Mouse (Mus musculus): ENCODE measurements around the gene Tfap2c. TPM values are rescaled to one million over a fixed set of nuclear protein-coding genes. Genes with fewer than 3 reads are reported as not detected.
A peak's percentile ranks its signal among the peaks of the same experiment; 100 is the strongest.

The Tfap2c gene
- polyA plus RNA-seq (2014; fragmentation: Nextera tagmentation; extraction: Ambion mirVana) = 0.21 and 0.30 TPM in 2 replicates

DNA sequence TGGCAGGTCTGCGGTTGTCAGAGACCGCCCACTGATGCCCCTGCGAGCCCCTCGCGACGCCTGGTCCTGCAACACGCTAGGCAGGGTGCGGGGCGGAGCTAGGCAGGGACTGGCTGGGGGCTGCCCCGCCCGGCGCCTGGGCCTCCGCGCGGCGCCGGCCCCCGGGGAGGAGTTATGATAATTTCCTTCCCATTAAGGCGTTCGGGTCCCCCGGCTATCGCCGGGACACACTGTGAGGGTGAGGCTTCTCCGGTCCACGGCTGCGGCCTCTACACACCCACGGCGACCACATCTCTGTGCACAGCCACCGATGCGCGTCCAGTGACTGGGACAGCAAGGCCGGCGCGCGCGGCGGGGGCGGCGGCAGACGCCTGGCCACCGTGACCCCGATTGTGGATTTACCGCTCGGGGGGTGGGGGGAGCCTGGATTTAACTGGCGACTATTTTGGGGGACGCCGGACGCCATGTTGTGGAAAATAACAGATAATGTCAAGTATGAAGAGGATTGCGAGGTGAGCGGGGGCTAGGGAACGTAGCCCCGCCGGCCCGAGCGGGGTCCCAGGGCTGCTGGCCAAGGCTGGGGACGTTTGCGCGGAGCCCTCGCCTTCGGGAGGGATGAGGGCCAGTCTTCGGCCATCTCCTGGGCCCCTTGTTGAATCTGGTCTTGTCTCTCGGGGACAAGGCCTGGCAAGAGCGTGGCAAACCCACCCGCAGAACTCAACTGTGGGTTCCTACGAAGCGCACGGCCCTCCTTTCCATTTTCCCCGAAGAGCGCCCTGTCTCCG lies at the start of gene Tfap2c:
Tfap2c (plus strand) TSS at position 223 of the 785 bp plus-strand sequence.
- Histone ChIP-seq H3K4me1 (ENCODE audit: control insufficient read depth, insufficient read depth, low read length) (peaks cover 28% of the 10 kb centered on the region), H3K9me3 (replicated peaks; ENCODE audit: control insufficient read depth, low read length) (no peaks in the 10 kb centered on the region), H3K4me2 (peak within 1 kb of the TSS; percentile 58), H3K4me3 (ENCODE audit: low read depth, low read length) (peak within 1 kb of the TSS; percentile 36), H3K27me3 (ENCODE audit: control insufficient read depth, insufficient read depth, low read length) (peaks cover 95% of the 10 kb centered on the region), H3K36me3 (ENCODE audit: control insufficient read depth, insufficient read depth, low read length) (no peaks in the 10 kb centered on the region), H3K9ac (ENCODE audit: low read depth, low read length) (no peak within 1 kb of the TSS), H3K27ac (ENCODE audit: low read depth, low read length) (no peak within 1 kb of the TSS)
- peak; percentile 65 for ATAC-seq (replicated peaks; ENCODE audit: insufficient number of reproducible peaks, low FRiP score, low TSS enrichment)
- 1% methylated on average over 61 of the region's 70 CpGs for WGBS (ENCODE audit: insufficient replicate concordance)

DNA sequence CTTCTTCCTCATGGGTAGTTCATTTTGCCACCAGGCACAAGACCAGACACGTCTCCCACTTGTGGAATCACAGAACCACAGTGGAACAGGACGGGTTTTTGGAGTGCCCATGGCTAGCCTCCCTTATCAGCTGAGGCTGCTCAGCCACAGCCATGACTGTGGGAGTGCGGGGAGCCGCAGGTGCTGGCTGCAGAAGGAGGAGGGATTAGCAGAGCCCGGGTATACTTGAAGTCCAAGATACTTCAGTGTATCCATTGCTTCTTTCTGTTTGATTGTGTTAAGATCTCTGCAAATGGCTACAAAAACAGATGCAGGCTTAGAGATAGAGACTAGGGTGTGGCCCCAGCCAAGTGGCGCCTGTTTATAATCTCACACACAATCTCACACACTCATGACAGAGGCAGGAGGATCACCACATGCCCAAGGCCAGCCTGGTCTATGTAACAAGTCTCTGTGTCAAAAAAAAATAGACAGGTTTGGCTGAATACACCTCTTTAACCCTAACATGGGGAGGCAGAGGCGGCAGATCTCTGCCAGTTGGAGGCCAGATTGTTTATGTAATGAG lies 48.6 kb upstream of the Tfap2c start:
- H3K9me3 ChIP-seq (replicated peaks; ENCODE audit: control insufficient read depth, low read length) = no peaks in the 10 kb centered on the region
- no peak for ATAC-seq (replicated peaks; ENCODE audit: insufficient number of reproducible peaks, low FRiP score, low TSS enrichment)
- WGBS (ENCODE audit: insufficient replicate concordance) = 21% methylated on average over 7 of the region's 7 CpGs
- no peak overlapping the region for H3K9ac ChIP-seq (ENCODE audit: low read depth, low read length)
- H3K27ac ChIP-seq (ENCODE audit: low read depth, low read length) = no peak overlapping the region
- peaks cover 4% of the 10 kb centered on the region; the same call in 1 of the 2 replicates for H3K4me1 ChIP-seq (ENCODE audit: control insufficient read depth, insufficient read depth, low read length)
- H3K4me2 ChIP-seq = no peak overlapping the region
- H3K27me3 ChIP-seq (ENCODE audit: control insufficient read depth, insufficient read depth, low read length) = no peaks in the 10 kb centered on the region
- no peaks in the 10 kb centered on the region for H3K36me3 ChIP-seq (ENCODE audit: control insufficient read depth, insufficient read depth, low read length)
- no peak overlapping the region for H3K4me3 ChIP-seq (ENCODE audit: low read depth, low read length)

DNA sequence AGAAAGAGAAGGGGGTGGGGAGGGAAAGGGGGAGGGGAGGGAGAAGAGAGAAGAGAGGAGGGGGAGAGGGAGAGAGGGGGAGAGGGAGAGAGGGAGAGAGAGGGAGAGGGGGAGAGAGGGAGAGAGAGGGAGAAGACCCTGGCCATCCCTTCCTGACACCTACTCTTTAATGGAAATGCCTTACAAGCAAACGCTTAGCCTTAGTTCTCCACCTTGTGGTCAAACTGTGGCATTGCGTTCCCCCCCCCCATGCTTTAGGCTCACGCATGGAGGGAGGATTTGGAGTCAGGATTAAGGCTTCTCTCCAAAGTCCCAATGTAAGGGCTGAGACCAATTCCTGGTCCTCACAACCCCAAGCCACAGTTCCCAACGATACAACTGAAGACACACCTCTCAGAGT lies 48.1 kb upstream of the Tfap2c start:
- Histone ChIP-seq H3K4me1 (ENCODE audit: control insufficient read depth, insufficient read depth, low read length) (peaks cover 4% of the 10 kb centered on the region; the same call in 1 of the 2 replicates), H3K4me3 (ENCODE audit: low read depth, low read length) (no peak overlapping the region), H3K36me3 (ENCODE audit: control insufficient read depth, insufficient read depth, low read length) (no peaks in the 10 kb centered on the region), H3K9me3 (replicated peaks; ENCODE audit: control insufficient read depth, low read length) (no peaks in the 10 kb centered on the region), H3K9ac (ENCODE audit: low read depth, low read length) (no peak overlapping the region), H3K27ac (ENCODE audit: low read depth, low read length) (no peak overlapping the region), H3K27me3 (ENCODE audit: control insufficient read depth, insufficient read depth, low read length) (no peaks in the 10 kb centered on the region), H3K4me2 (no peak overlapping the region)
- no peak for ATAC-seq (replicated peaks; ENCODE audit: insufficient number of reproducible peaks, low FRiP score, low TSS enrichment)
- WGBS (ENCODE audit: insufficient replicate concordance) = 5% methylated on average over 4 of the region's 4 CpGs

DNA sequence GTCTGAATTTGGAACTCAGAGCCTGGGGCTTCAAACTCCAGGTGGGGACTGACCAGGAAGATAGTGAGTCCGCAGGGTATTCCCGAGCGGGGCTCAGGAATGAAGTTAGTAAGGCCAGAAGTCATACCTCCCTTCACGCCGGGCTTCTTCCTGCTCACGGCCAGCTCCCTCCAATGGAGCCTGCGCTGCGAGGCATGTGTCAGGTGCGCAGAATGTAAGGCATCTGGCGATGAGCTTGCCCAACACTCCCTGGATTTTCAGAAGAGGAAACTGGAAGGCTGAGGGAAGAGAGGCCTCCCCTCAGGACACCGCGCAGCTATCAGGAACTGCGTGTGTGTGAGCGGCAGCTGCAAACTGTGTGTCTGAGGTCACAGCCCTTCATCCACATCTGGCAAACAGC lies 47.2 kb upstream of the Tfap2c start:
- Histone ChIP-seq H3K27me3 (ENCODE audit: control insufficient read depth, insufficient read depth, low read length) (no peaks in the 10 kb centered on the region), H3K9ac (ENCODE audit: low read depth, low read length) (no peak overlapping the region), H3K9me3 (replicated peaks; ENCODE audit: control insufficient read depth, low read length) (no peaks in the 10 kb centered on the region), H3K4me2 (no peak overlapping the region), H3K27ac (ENCODE audit: low read depth, low read length) (no peak overlapping the region), H3K36me3 (ENCODE audit: control insufficient read depth, insufficient read depth, low read length) (no peaks in the 10 kb centered on the region), H3K4me1 (ENCODE audit: control insufficient read depth, insufficient read depth, low read length) (peaks cover 4% of the 10 kb centered on the region; the same call in 1 of the 2 replicates), H3K4me3 (ENCODE audit: low read depth, low read length) (no peak overlapping the region)
- ATAC-seq (replicated peaks; ENCODE audit: insufficient number of reproducible peaks, low FRiP score, low TSS enrichment) = no peak
- WGBS (ENCODE audit: insufficient replicate concordance) = 42% methylated on average over 14 of the region's 14 CpGs

DNA sequence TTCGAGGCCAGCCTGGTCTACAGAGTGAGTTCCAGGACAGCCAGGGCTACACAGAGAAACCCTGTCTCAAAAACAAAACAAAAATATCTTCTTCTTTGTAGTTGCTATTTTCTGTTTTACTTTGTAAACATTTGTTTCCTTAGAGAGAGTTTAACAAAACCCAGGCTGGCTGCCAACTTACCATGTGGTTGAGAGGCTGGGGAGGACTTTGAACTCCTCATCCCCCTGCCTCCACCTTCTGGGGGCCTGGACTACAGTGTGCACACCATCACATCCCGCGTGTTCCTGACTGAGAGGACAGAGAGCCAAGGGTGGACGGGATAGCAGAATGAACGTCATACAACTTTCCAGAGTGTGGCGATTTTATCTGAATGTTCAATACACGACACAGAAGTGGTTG lies 43.3 kb upstream of the Tfap2c start:
- no peak overlapping the region for H3K4me3 ChIP-seq (ENCODE audit: low read depth, low read length)
- H3K27ac ChIP-seq (ENCODE audit: low read depth, low read length) = no peak overlapping the region
- no peaks in the 10 kb centered on the region for H3K4me1 ChIP-seq (ENCODE audit: control insufficient read depth, insufficient read depth, low read length)
- 81% methylated on average over 7 of the region's 7 CpGs for WGBS (ENCODE audit: insufficient replicate concordance)
- ATAC-seq (replicated peaks; ENCODE audit: insufficient number of reproducible peaks, low FRiP score, low TSS enrichment) = no peak
- no peaks in the 10 kb centered on the region for H3K27me3 ChIP-seq (ENCODE audit: control insufficient read depth, insufficient read depth, low read length)
- no peak overlapping the region for H3K4me2 ChIP-seq
- no peak overlapping the region for H3K9ac ChIP-seq (ENCODE audit: low read depth, low read length)
- no peaks in the 10 kb centered on the region for H3K36me3 ChIP-seq (ENCODE audit: control insufficient read depth, insufficient read depth, low read length)
- no peaks in the 10 kb centered on the region for H3K9me3 ChIP-seq (replicated peaks; ENCODE audit: control insufficient read depth, low read length)

GRCm38 (mm10) chr2:172510056-172510712 lies 39.2 kb upstream of the Tfap2c start:
- ATAC-seq (replicated peaks; ENCODE audit: insufficient number of reproducible peaks, low FRiP score, low TSS enrichment) = no peak
- no peak overlapping the region for H3K4me2 ChIP-seq
- H3K9me3 ChIP-seq (replicated peaks; ENCODE audit: control insufficient read depth, low read length) = no peaks in the 10 kb centered on the region
- H3K9ac ChIP-seq (ENCODE audit: low read depth, low read length) = no peak overlapping the region
- H3K4me1 ChIP-seq (ENCODE audit: control insufficient read depth, insufficient read depth, low read length) = no peaks in the 10 kb centered on the region
- no peak overlapping the region for H3K4me3 ChIP-seq (ENCODE audit: low read depth, low read length)
- no peaks in the 10 kb centered on the region for H3K36me3 ChIP-seq (ENCODE audit: control insufficient read depth, insufficient read depth, low read length)
- H3K27me3 ChIP-seq (ENCODE audit: control insufficient read depth, insufficient read depth, low read length) = no peaks in the 10 kb centered on the region
- 82% methylated on average over 15 of the region's 15 CpGs for WGBS (ENCODE audit: insufficient replicate concordance)
- H3K27ac ChIP-seq (ENCODE audit: low read depth, low read length) = no peak overlapping the region

DNA sequence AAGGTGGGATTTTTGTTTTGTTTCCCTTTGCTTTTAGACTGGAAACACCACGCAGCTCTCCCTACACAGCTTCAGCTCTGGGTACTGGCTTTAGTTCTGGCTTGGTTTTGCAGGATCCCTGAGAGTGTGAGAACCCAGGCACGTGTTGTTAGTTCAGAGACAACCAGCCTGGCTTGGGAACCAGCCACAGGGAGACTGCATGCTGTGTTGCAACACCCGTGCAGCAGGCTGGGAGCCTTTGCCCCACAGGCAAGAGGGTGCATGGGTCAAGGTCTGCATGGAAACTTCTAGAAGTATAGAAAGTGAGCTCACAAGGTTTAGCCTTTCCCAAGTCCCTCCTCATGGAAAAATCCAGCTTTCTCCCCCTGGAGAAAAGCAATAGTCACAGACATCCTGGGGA lies 38.5 kb upstream of the Tfap2c start:
- H3K9ac ChIP-seq (ENCODE audit: low read depth, low read length) = no peak overlapping the region
- peaks cover 2% of the 10 kb centered on the region; the same call in 1 of the 2 replicates for H3K27me3 ChIP-seq (ENCODE audit: control insufficient read depth, insufficient read depth, low read length)
- no peaks in the 10 kb centered on the region for H3K36me3 ChIP-seq (ENCODE audit: control insufficient read depth, insufficient read depth, low read length)
- no peak for ATAC-seq (replicated peaks; ENCODE audit: insufficient number of reproducible peaks, low FRiP score, low TSS enrichment)
- WGBS (ENCODE audit: insufficient replicate concordance) = 45% methylated on average over 3 of the region's 3 CpGs
- no peak overlapping the region for H3K27ac ChIP-seq (ENCODE audit: low read depth, low read length)
- H3K4me2 ChIP-seq = no peak overlapping the region
- H3K9me3 ChIP-seq (replicated peaks; ENCODE audit: control insufficient read depth, low read length) = no peaks in the 10 kb centered on the region
- H3K4me1 ChIP-seq (ENCODE audit: control insufficient read depth, insufficient read depth, low read length) = no peaks in the 10 kb centered on the region
- H3K4me3 ChIP-seq (ENCODE audit: low read depth, low read length) = no peak overlapping the region

GRCm38 (mm10) chr2:172516407-172516992 lies 32.9 kb upstream of the Tfap2c start:
- Histone ChIP-seq H3K4me3 (ENCODE audit: low read depth, low read length) (no peak overlapping the region), H3K9ac (ENCODE audit: low read depth, low read length) (no peak overlapping the region), H3K9me3 (replicated peaks; ENCODE audit: control insufficient read depth, low read length) (no peaks in the 10 kb centered on the region), H3K4me1 (ENCODE audit: control insufficient read depth, insufficient read depth, low read length) (peaks cover 3% of the 10 kb centered on the region; the same call in 1 of the 2 replicates), H3K36me3 (ENCODE audit: control insufficient read depth, insufficient read depth, low read length) (no peaks in the 10 kb centered on the region), H3K4me2 (no peak overlapping the region), H3K27me3 (ENCODE audit: control insufficient read depth, insufficient read depth, low read length) (peaks cover 5% of the 10 kb centered on the region; the same call in 1 of the 2 replicates), H3K27ac (ENCODE audit: low read depth, low read length) (no peak overlapping the region)
- ATAC-seq (replicated peaks; ENCODE audit: insufficient number of reproducible peaks, low FRiP score, low TSS enrichment) = no peak
- 23% methylated on average over 11 of the region's 11 CpGs for WGBS (ENCODE audit: insufficient replicate concordance)

Measured in heart, embryonic 11.5 days (tissue).